Mouse (Mus musculus) liver, embryonic 13.5 days (tissue): Measurements from ENCODE around the gene Agrp. TPM values are rescaled to one million over a fixed set of nuclear protein-coding genes. Genes with fewer than 3 reads are reported as not detected.

Experiments used
- microRNA counts: library from miRNA; unstranded; fragments of <30 nt; microRNA quantifications from one replicate; lab custom pipeline; 2016
- microRNA-seq: library from miRNA; unstranded; fragments of <30 nt; microRNA quantifications from one replicate; pipeline ENCODE4, GENCODE M21; 2016
- polyA plus RNA-seq: library from polyadenylated mRNA; unstranded; fragments of >200 nt; fragmentation: Nextera tagmentation; extraction: Ambion mirVana; gene quantifications from 2 replicates; pipeline ENCODE4 v1.2.1, GENCODE M21; 2015

Gene Agrp
- polyA plus RNA-seq, 1 experiment from 2014 or later = 0.15 TPM

MicroRNAs encoded within 50 kb of the gene (microRNA counts, 519-probe panel; counts per million panel counts)
- microRNA mmu-miR-1966 (lab: Ali Mortazavi, UCI) = 3,645 counts per million, percentile 26 among the panel's probes with 10 or more counts

Small RNA genes lying within 50 kb of the gene (microRNA-seq; reads per million reads assigned to microRNA genes)
- not detected for gene Mir1966

Other genes starting within 250 kb of the Agrp start
- gene Kctd19, start 223.9 kb downstream of the Agrp start, polyA plus RNA-seq = not detected in 2 replicates
- gene Lrrc36, start 223.8 kb downstream of the Agrp start, polyA plus RNA-seq = 0.15 and 0.16 TPM in 2 replicates
- gene Tppp3, start 165.9 kb downstream of the Agrp start, polyA plus RNA-seq = 1.6 and 1.8 TPM in 2 replicates
- 2.1 TPM in 2 replicates for gene Zdhhc1, start 140.5 kb downstream of the Agrp start, polyA plus RNA-seq
- gene Hsd11b2, start 118.6 kb downstream of the Agrp start, polyA plus RNA-seq = 1.5 and 2.2 TPM in 2 replicates
- 49.4 and 52.7 TPM in 2 replicates for gene Atp6v0d1, start 71.3 kb downstream of the Agrp start, polyA plus RNA-seq
- 7.2 and 9.0 TPM in 2 replicates for gene Ripor1, start 32.1 kb downstream of the Agrp start, polyA plus RNA-seq
- 69.1 and 75.8 TPM in 2 replicates for gene Ctcf, start 825 bp downstream of the Agrp start, polyA plus RNA-seq
- 0.29 and 0.32 TPM in 2 replicates for gene Carmil2, start 48.9 kb upstream of the Agrp start, polyA plus RNA-seq
- 24.4 and 26.8 TPM in 2 replicates for gene Acd, start 63.7 kb upstream of the Agrp start, polyA plus RNA-seq
- gene Pard6a, start 63.8 kb upstream of the Agrp start, polyA plus RNA-seq = 8.5 and 8.6 TPM in 2 replicates
- not detected in 2 replicates for gene 4933405L10Rik, start 70.3 kb upstream of the Agrp start, polyA plus RNA-seq
- gene Enkd1, start 70.8 kb upstream of the Agrp start, polyA plus RNA-seq = 8.6 and 8.8 TPM in 2 replicates
- gene Gfod2, start 121.3 kb upstream of the Agrp start, polyA plus RNA-seq = 2.6 and 3.1 TPM in 2 replicates
- gene Ranbp10, start 190.0 kb upstream of the Agrp start, polyA plus RNA-seq = 36.1 and 36.2 TPM in 2 replicates
- gene Tsnaxip1, start 190.3 kb upstream of the Agrp start, polyA plus RNA-seq = 0.06 and 0.08 TPM in 2 replicates
- gene Cenpt, start 215.9 kb upstream of the Agrp start, polyA plus RNA-seq = 21.5 and 22.3 TPM in 2 replicates
- 38.2 and 40.7 TPM in 2 replicates for gene Thap11, start 217.7 kb upstream of the Agrp start, polyA plus RNA-seq
- gene Nutf2, start 223.2 kb upstream of the Agrp start, polyA plus RNA-seq = 152 and 192 TPM in 2 replicates
- 17.3 and 18.5 TPM in 2 replicates for gene Edc4, start 243.5 kb upstream of the Agrp start, polyA plus RNA-seq